Mouse (Mus musculus): ENCODE data around the gene Tmc3.

GRCm38 (mm10) chr7:83616268-83616667 is 31.5 kb downstream of the Tmc3 start:
- no peak for TF ChIP-seq CTCF (IDR thresholded peaks at IDR 0.05; ENCODE audit: low read depth)
- TF ChIP-seq EP300 (IDR thresholded peaks at IDR 0.05; ENCODE audit: low read depth): no peak

All from liver, embryonic 14.5 days (tissue).